Mouse (Mus musculus) forelimb bud, embryonic 11.5 days (tissue): ENCODE measurements around the gene Cry1.

Source experiments
- DNase-seq: peaks from one replicate; pipeline ENCODE4 v3.0.0-alpha.2; 2012; ENCODE audit warnings: low read depth, low spot score

Gene Cry1

GRCm38 (mm10) chr10:85161745-85162351 lies 23.0 kb downstream of the Cry1 start:
- DNase-seq: no peak

GRCm38 (mm10) chr10:85159989-85160619 lies 24.8 kb downstream of the Cry1 start:
- no peak for DNase-seq

- DNase-seq: no peak
Observed at GRCm38 (mm10) chr10:85157451-85157850, 27.4 kb downstream of the Cry1 start.

GRCm38 (mm10) chr10:85154195-85154594 lies 30.7 kb downstream of the Cry1 start:
- DNase-seq: peak; percentile 49

GRCm38 (mm10) chr10:85149226-85149625 lies 35.6 kb downstream of the Cry1 start:
- no peak for DNase-seq

GRCm38 (mm10) chr10:85146282-85146681 lies 38.6 kb downstream of the Cry1 start:
- no peak for DNase-seq

GRCm38 (mm10) chr10:85141465-85141864 lies 43.4 kb downstream of the Cry1 start:
- peak; percentile 62 for DNase-seq

GRCm38 (mm10) chr10:85136573-85136972 lies 48.3 kb downstream of the Cry1 start:
- no peak for DNase-seq

GRCm38 (mm10) chr10:85128453-85128852 lies 56.4 kb downstream of the Cry1 start:
- DNase-seq: peak; percentile 45

- DNase-seq: peak; percentile 98
Observed at GRCm38 (mm10) chr10:85127395-85128287, 57.2 kb downstream of the Cry1 start, which contains the start of gene Mterf2. Gene Mterf2 (minus strand): TSS chr10:85128027.

- no peak for DNase-seq
Observed at GRCm38 (mm10) chr10:85125184-85125583, 59.7 kb downstream of the Cry1 start.

GRCm38 (mm10) chr10:85114409-85114808 lies 70.5 kb downstream of the Cry1 start:
- no peak for DNase-seq

- DNase-seq: peak; percentile 54
Observed at GRCm38 (mm10) chr10:85103085-85103885, 81.6 kb downstream of the Cry1 start.

- peak; percentile 87 for DNase-seq
Observed at GRCm38 (mm10) chr10:85102247-85103084, 82.4 kb downstream of the Cry1 start, which contains the start of the genes Fhl4 and Tmem263. Gene Fhl4 (minus strand): TSS chr10:85102495. Gene Tmem263 (plus strand): TSS chr10:85102627.

- DNase-seq: no peak
Observed at GRCm38 (mm10) chr10:85101841-85102240, 83.0 kb downstream of the Cry1 start.
